Mouse (Mus musculus) lung, postnatal 0 days (tissue): ENCODE measurements around the gene Pir. TPM values are rescaled to one million over a fixed set of nuclear protein-coding genes. Genes with fewer than 3 reads are reported as not detected.

ENCODE experiments used
- ATAC-seq: fragments of 200-750 bp; cut with Nextera tagmentation; 2 replicates; pipeline ENCODE4 v1.8.0; 2017; ENCODE audit warnings: moderate library complexity
- DNase-seq: peaks from one replicate; pipeline ENCODE4 v3.0.0-alpha.2; 2016; ENCODE audit warnings: low spot score
- H3K27ac ChIP-seq: fragments of 300-500 bp; sonication (generic); 2 replicates; pipeline ENCODE4 v1.5.1; 2014; ENCODE audit warnings: antibody characterized with exemption, mild to moderate bottlenecking, low read length, mixed read lengths
- H3K27me3 ChIP-seq: fragments of 300-500 bp; sonication (generic); replicated peaks from 2 replicates; pipeline ENCODE4 v1.6.1; 2014; ENCODE audit warnings: low read length, mixed read lengths; ENCODE audit not compliant: insufficient read depth
- H3K36me3 ChIP-seq: fragments of 300-500 bp; sonication (generic); 2 replicates; pipeline ENCODE4 v1.6.1; 2014; ENCODE audit warnings: low read length, mixed read lengths; ENCODE audit not compliant: insufficient read depth
- H3K4me1 ChIP-seq: fragments of 300-500 bp; sonication (generic); 2 replicates; pipeline ENCODE4 v1.6.1; 2014; ENCODE audit warnings: antibody characterized with exemption, low read depth, low read length, mixed read lengths; ENCODE audit not compliant: insufficient read depth
- H3K4me2 ChIP-seq: fragments of 300-500 bp; sonication (generic); replicated peaks from 2 replicates; pipeline ENCODE4 v1.6.1; 2014; ENCODE audit warnings: low read depth, mild to moderate bottlenecking, low read length, moderate library complexity, mixed read lengths
- H3K4me3 ChIP-seq: fragments of 300-500 bp; sonication (generic); 2 replicates; pipeline ENCODE4 v1.5.1; 2014; ENCODE audit warnings: low read depth, low read length
- H3K9ac ChIP-seq: fragments of 300-500 bp; sonication (generic); replicated peaks from 2 replicates; pipeline ENCODE4 v1.6.1; 2014; ENCODE audit warnings: low read depth, mild to moderate bottlenecking
- H3K9me3 ChIP-seq: fragments of 300-500 bp; sonication (generic); 2 replicates; pipeline ENCODE4 v1.6.1; 2016; ENCODE audit warnings: low read length, mixed read lengths
- CTCF ChIP-seq: IDR thresholded peaks from 2 replicates; pipeline ENCODE4 v1.5.1; 2016; ENCODE audit warnings: antibody characterized with exemption, mild to moderate bottlenecking
- EP300 ChIP-seq: IDR thresholded peaks from 2 replicates; pipeline ENCODE4 v1.6.1; 2016; ENCODE audit warnings: antibody characterized with exemption, mild to moderate bottlenecking, control low read depth
- WGBS: fragments of 180-500 bp; shearing (Covaris S2); extraction: QIAGEN DNeasy Blood & Tissue Kit; methylation state at CpG from one replicate; pipeline ENCODE4 v1.1.7; 2014; 5-methylcytosine and 5-hydroxymethylcytosine counted together
- polyA plus RNA-seq: library from polyadenylated mRNA; unstranded; fragments of >200 nt; fragmentation: Nextera tagmentation; extraction: Ambion mirVana; gene quantifications from 2 replicates; pipeline ENCODE4 v1.2.1, GENCODE M21; 2015

Gene Pir
- polyA plus RNA-seq, 1 experiment from 2014 or later = 24.2 TPM

- H3K9ac ChIP-seq = no peak overlapping the region
- DNase-seq (no peak), ATAC-seq (no peak)
- H3K9me3 ChIP-seq = no peaks in the 10 kb centered on the region
- no peak overlapping the region for H3K27ac ChIP-seq
- no peak overlapping the region for H3K4me2 ChIP-seq
- TF ChIP-seq CTCF (no peak), EP300 (no peak)
- H3K36me3 ChIP-seq = no peaks in the 10 kb centered on the region
- 85% methylated on average over 4 of the region's 4 CpGs for WGBS
- H3K4me1 ChIP-seq = no peaks in the 10 kb centered on the region
- no peaks in the 10 kb centered on the region for H3K27me3 ChIP-seq
- no peak overlapping the region for H3K4me3 ChIP-seq
These were observed 124.9 kb downstream of the Pir start for GRCm38 (mm10) chrX:164394091-164394490.

- Histone ChIP-seq H3K9ac (no peak overlapping the region), H3K4me1 (no peaks in the 10 kb centered on the region), H3K36me3 (no peaks in the 10 kb centered on the region), H3K4me2 (no peak overlapping the region), H3K9me3 (no peaks in the 10 kb centered on the region), H3K4me3 (no peak overlapping the region), H3K27me3 (no peaks in the 10 kb centered on the region), H3K27ac (no peak overlapping the region)
- ATAC-seq (peak; percentile 32; the same call in 1 of the 2 replicates), DNase-seq (peak; percentile 57)
- WGBS = 62% methylated on average over 3 of the region's 3 CpGs
- TF ChIP-seq CTCF (peak; percentile 68), EP300 (no peak)
These were observed 129.3 kb downstream of the Pir start for GRCm38 (mm10) chrX:164398456-164398855.

GRCm38 (mm10) chrX:164405080-164405649 is 136.0 kb downstream of the Pir start:
- ATAC-seq (no peak), DNase-seq (no peak)
- H3K9ac ChIP-seq = no peak overlapping the region
- no peaks in the 10 kb centered on the region for H3K9me3 ChIP-seq
- H3K4me1 ChIP-seq = no peaks in the 10 kb centered on the region
- no peak overlapping the region for H3K27ac ChIP-seq
- H3K4me3 ChIP-seq = no peak overlapping the region
- H3K27me3 ChIP-seq = no peaks in the 10 kb centered on the region
- H3K4me2 ChIP-seq = no peak overlapping the region
- TF ChIP-seq EP300 (no peak), CTCF (no peak)
- no peaks in the 10 kb centered on the region for H3K36me3 ChIP-seq

- Histone ChIP-seq H3K4me2 (no peak overlapping the region), H3K27me3 (no peaks in the 10 kb centered on the region), H3K4me3 (no peak overlapping the region), H3K4me1 (no peaks in the 10 kb centered on the region), H3K27ac (no peak overlapping the region), H3K9ac (no peak overlapping the region), H3K9me3 (no peaks in the 10 kb centered on the region), H3K36me3 (no peaks in the 10 kb centered on the region)
- 58% methylated on average over 9 of the region's 9 CpGs for WGBS
- no peak for TF ChIP-seq CTCF
- TF ChIP-seq EP300 = peak; percentile 19; the same call in 1 of the 2 replicates
- DNase-seq = peak; percentile 58
- peak; percentile 70 for ATAC-seq
These were observed 137.2 kb downstream of the Pir start for GRCm38 (mm10) chrX:164406133-164407022.

GRCm38 (mm10) chrX:164408301-164408927 is 139.2 kb downstream of the Pir start:
- DNase-seq (peak; percentile 43), ATAC-seq (peak; percentile 26; the same call in 1 of the 2 replicates)
- no peak overlapping the region for H3K4me2 ChIP-seq
- no peaks in the 10 kb centered on the region for H3K4me1 ChIP-seq
- no peaks in the 10 kb centered on the region for H3K27me3 ChIP-seq
- no peak overlapping the region for H3K27ac ChIP-seq
- no peaks in the 10 kb centered on the region for H3K36me3 ChIP-seq
- H3K9ac ChIP-seq = no peak overlapping the region
- 53% methylated on average over 3 of the region's 3 CpGs for WGBS
- TF ChIP-seq EP300 = no peak
- no peak overlapping the region for H3K4me3 ChIP-seq
- H3K9me3 ChIP-seq = no peaks in the 10 kb centered on the region

GRCm38 (mm10) chrX:164410562-164410961 is 141.4 kb downstream of the Pir start:
- Histone ChIP-seq H3K36me3 (no peaks in the 10 kb centered on the region), H3K4me1 (no peaks in the 10 kb centered on the region)

More at GRCm38 (mm10) chrX:164410562-164410961, 141.4 kb downstream of the Pir start:
- H3K27me3 ChIP-seq = no peaks in the 10 kb centered on the region
- 64% methylated on average over 1 of the region's 1 CpGs for WGBS
- no peak overlapping the region for H3K9ac ChIP-seq
- no peak overlapping the region for H3K27ac ChIP-seq
- ATAC-seq = no peak
- H3K4me3 ChIP-seq = no peak overlapping the region
- no peak for DNase-seq
- no peak overlapping the region for H3K4me2 ChIP-seq
- no peaks in the 10 kb centered on the region for H3K9me3 ChIP-seq
- TF ChIP-seq EP300 (no peak), CTCF (no peak)
